Mouse (Mus musculus) MEL (cell line): ENCODE data around the gene Deaf1. TPM values are rescaled to one million over a fixed set of nuclear protein-coding genes. Genes with fewer than 3 reads are reported as not detected.

Experiments
- DNase-seq: peaks from one replicate; pipeline ENCODE4 v3.0.0; 2011; ENCODE audit warnings: low read depth, low spot score
- H3K27ac ChIP-seq: 2 replicates; pipeline ENCODE4 v1.5.1; 2012; ENCODE audit warnings: low read depth, mild to moderate bottlenecking, control low read depth, low read length, moderate library complexity; ENCODE audit not compliant: control insufficient read depth
- H3K27me3 ChIP-seq, 2 experiments: fragments of 150-350 bp in 1 of 2; sonication (generic) in 1 of 2; 2 replicates each; pipeline ENCODE4 v1.6.1; 2012; ENCODE audit warnings: low read length in 2 of 2, mild to moderate bottlenecking in 2 of 2, improper control_type of control experiment in 1 of 2, moderate library complexity in 1 of 2; ENCODE audit not compliant: insufficient read depth in 2 of 2, control insufficient read depth in 1 of 2
- H3K36me3 ChIP-seq, 2 experiments: 2 replicates each; pipeline ENCODE4 v1.6.1; 2012 to 2014; ENCODE audit warnings: low read length in 2 of 2, improper control_type of control experiment in 1 of 2, inconsistent platforms in 1 of 2, mild to moderate bottlenecking in 1 of 2; ENCODE audit not compliant: insufficient read depth in 2 of 2, control insufficient read depth in 1 of 2
- H3K4me1 ChIP-seq, 2 experiments: fragments of 150-350 bp in 1 of 2; sonication (generic) in 1 of 2; 2 replicates each; pipeline ENCODE4 v1.6.1; 2012; ENCODE audit warnings: low read length in 2 of 2, improper control_type of control experiment in 1 of 2, mild to moderate bottlenecking in 1 of 2; ENCODE audit not compliant: insufficient read depth in 2 of 2, control insufficient read depth in 1 of 2
- H3K4me3 ChIP-seq, 2 experiments: fragments of 150-350 bp in 1 of 2; sonication (generic) in 1 of 2; 2 replicates each; pipeline ENCODE4 v1.5.1; 2012; ENCODE audit warnings: low read depth in 2 of 2, low read length in 2 of 2, mild to moderate bottlenecking in 2 of 2, moderate library complexity in 2 of 2, control low read depth in 1 of 2, improper control_type of control experiment in 1 of 2; ENCODE audit not compliant: control insufficient read depth in 1 of 2, insufficient read depth in 1 of 2
- H3K79me2 ChIP-seq: 2 replicates; pipeline ENCODE4 v1.6.1; 2012; ENCODE audit warnings: mild to moderate bottlenecking, low read length, moderate library complexity; ENCODE audit not compliant: control insufficient read depth, poor library complexity, insufficient read depth
- H3K9ac ChIP-seq: 2 replicates; pipeline ENCODE4 v1.6.1; 2012; ENCODE audit warnings: low read depth, mild to moderate bottlenecking, control low read depth, low read length, moderate library complexity; ENCODE audit not compliant: control insufficient read depth, poor library complexity, severe bottlenecking
- H3K9me3 ChIP-seq: fragments of 150-350 bp; sonication (generic); replicated peaks from 2 replicates; pipeline ENCODE4 v1.6.1; 2012; ENCODE audit warnings: mild to moderate bottlenecking, low read length, improper control_type of control experiment, moderate library complexity; ENCODE audit not compliant: insufficient read depth
- BHLHE40 ChIP-seq: IDR thresholded peaks from 2 replicates; pipeline ENCODE4 v1.6.1; 2012; ENCODE audit warnings: low read depth, mild to moderate bottlenecking, inconsistent platforms, low read length, improper control_type of control experiment, borderline replicate concordance
- CHD1 ChIP-seq: IDR thresholded peaks from 2 replicates; pipeline ENCODE4 v1.6.1; 2012; ENCODE audit warnings: low read depth, mild to moderate bottlenecking, inconsistent platforms, low read length, improper control_type of control experiment
- ELF1 ChIP-seq: IDR thresholded peaks from 2 replicates; pipeline ENCODE4 v1.6.1; 2014; ENCODE audit warnings: low read depth, mild to moderate bottlenecking, inconsistent platforms, low read length, improper control_type of control experiment, moderate library complexity
- ETS1 ChIP-seq: IDR thresholded peaks from 2 replicates; pipeline ENCODE4 v1.6.1; 2012; ENCODE audit warnings: low read depth, mild to moderate bottlenecking, inconsistent platforms, low read length, improper control_type of control experiment, moderate library complexity
- GABPA ChIP-seq: IDR thresholded peaks from 2 replicates; pipeline ENCODE4 v1.6.1; 2012; ENCODE audit warnings: low read depth, mild to moderate bottlenecking, inconsistent platforms, low read length, improper control_type of control experiment, moderate library complexity
- GATA1 ChIP-seq: IDR thresholded peaks from 2 replicates; pipeline ENCODE4 v1.6.1; 2011; ENCODE audit warnings: low read depth, low read length, improper control_type of control experiment
- JUND ChIP-seq: IDR thresholded peaks from 2 replicates; pipeline ENCODE4 v1.6.1; 2011; ENCODE audit warnings: low read depth, mild to moderate bottlenecking, improper control_type of control experiment, low read length
- MAFK ChIP-seq: IDR thresholded peaks from 2 replicates; pipeline ENCODE4 v1.6.1; 2011; ENCODE audit warnings: low read depth, mild to moderate bottlenecking, low read length, improper control_type of control experiment, borderline replicate concordance
- MAX ChIP-seq: IDR thresholded peaks from 2 replicates; pipeline ENCODE4 v1.6.1; 2011; ENCODE audit warnings: low read length, improper control_type of control experiment
- MEF2A ChIP-seq: IDR thresholded peaks from 2 replicates; pipeline ENCODE4 v1.6.1; 2014; ENCODE audit warnings: low read depth, mild to moderate bottlenecking, inconsistent platforms, low read length, improper control_type of control experiment; ENCODE audit not compliant: poor library complexity, insufficient replicate concordance, severe bottlenecking; ENCODE audit errors: extremely low read depth
- MXI1 ChIP-seq: IDR thresholded peaks from 2 replicates; pipeline ENCODE4 v1.6.1; 2011; ENCODE audit warnings: mild to moderate bottlenecking, low read depth, low read length, improper control_type of control experiment
- MYB ChIP-seq: IDR thresholded peaks from 2 replicates; pipeline ENCODE4 v1.6.1; 2011; ENCODE audit warnings: mild to moderate bottlenecking, low read depth, low read length, improper control_type of control experiment
- MYC ChIP-seq: IDR thresholded peaks from 2 replicates; pipeline ENCODE4 v1.6.1; 2011; ENCODE audit warnings: low read depth, mild to moderate bottlenecking, low read length, improper control_type of control experiment, moderate library complexity
- NELFE ChIP-seq: IDR thresholded peaks from 2 replicates; pipeline ENCODE4 v1.6.1; 2011; ENCODE audit warnings: low read depth, low read length, improper control_type of control experiment
- POLR2A ChIP-seq, 2 experiments: IDR thresholded peaks; 2 replicates each; pipeline ENCODE4 v1.6.1; 2011 to 2012; ENCODE audit warnings: low read length in 2 of 2, mild to moderate bottlenecking in 2 of 2, control low read depth in 1 of 2, improper control_type of control experiment in 1 of 2, low read depth in 1 of 2, moderate library complexity in 1 of 2; ENCODE audit not compliant: control insufficient read depth in 1 of 2, insufficient read depth in 1 of 2, poor library complexity in 1 of 2
- POLR2AphosphoS5 ChIP-seq: IDR thresholded peaks from 2 replicates; pipeline ENCODE4 v1.6.1; 2012; ENCODE audit warnings: low read depth, borderline replicate concordance, mild to moderate bottlenecking, inconsistent platforms, low read length, moderate library complexity, mixed read lengths
- SMC3 ChIP-seq: IDR thresholded peaks from 2 replicates; pipeline ENCODE4 v1.6.1; 2011; ENCODE audit warnings: low read depth, low read length, improper control_type of control experiment
- TBP ChIP-seq: IDR thresholded peaks from 2 replicates; pipeline ENCODE4 v1.8.0; 2011; ENCODE audit warnings: low read depth, low read length, improper control_type of control experiment
- TCF12 ChIP-seq: IDR thresholded peaks from 2 replicates; pipeline ENCODE4 v1.6.1; 2014; ENCODE audit warnings: low read depth, mild to moderate bottlenecking, inconsistent platforms, low read length, improper control_type of control experiment, moderate library complexity
- UBTF ChIP-seq: IDR thresholded peaks from 2 replicates; pipeline ENCODE4 v1.6.1; 2012; ENCODE audit warnings: low read depth, mild to moderate bottlenecking, inconsistent platforms, low read length, improper control_type of control experiment, moderate library complexity, borderline replicate concordance; ENCODE audit not compliant: insufficient read depth
- ZC3H11A ChIP-seq: IDR thresholded peaks from 2 replicates; pipeline ENCODE4 v1.6.1; 2012; ENCODE audit warnings: low read depth, mild to moderate bottlenecking, inconsistent platforms, low read length, improper control_type of control experiment
- ZKSCAN1 ChIP-seq: IDR thresholded peaks from 2 replicates; pipeline ENCODE4 v1.6.1; 2012; ENCODE audit warnings: low read depth, mild to moderate bottlenecking, inconsistent platforms, low read length, improper control_type of control experiment, moderate library complexity
- ZNF384 ChIP-seq: IDR thresholded peaks from 2 replicates; pipeline ENCODE4 v1.6.1; 2012; ENCODE audit warnings: low read depth, mild to moderate bottlenecking, inconsistent platforms, low read length, improper control_type of control experiment
- polyA plus RNA-seq, 2 experiments: library from polyadenylated mRNA; stranded (reverse) in 1 of 2; unstranded in 1 of 2; fragments of >175 nt in 1 of 2; fragments of >200 nt in 1 of 2; gene quantifications; 2 replicates each; pipeline versions ENCODE4 v1.2.1 to v1.2.4; 2012; ENCODE audit warnings: low replicate concordance in 2 of 2, low read depth in 1 of 2; ENCODE audit not compliant: insufficient read length in 2 of 2, insufficient read depth in 1 of 2, missing spikeins in 1 of 2
- total RNA-seq: library from RNA; depleted of rRNA; stranded (reverse); fragments of 300-350 nt; gene quantifications from 2 replicates; pipeline ENCODE4 v1.2.3, GENCODE M21; 2012

Deaf1 gene
- total and polyA plus RNA-seq, 3 experiments, result 13.2 to 91.1 TPM; not detected in 1

- H3K27me3 ChIP-seq, result no peaks in the 10 kb centered on the region
- no peak overlapping the region for H3K27ac ChIP-seq
Measured at GRCm38 (mm10) chr7:141292583-141293388, 34.7 kb downstream of the Deaf1 start.

DNA sequence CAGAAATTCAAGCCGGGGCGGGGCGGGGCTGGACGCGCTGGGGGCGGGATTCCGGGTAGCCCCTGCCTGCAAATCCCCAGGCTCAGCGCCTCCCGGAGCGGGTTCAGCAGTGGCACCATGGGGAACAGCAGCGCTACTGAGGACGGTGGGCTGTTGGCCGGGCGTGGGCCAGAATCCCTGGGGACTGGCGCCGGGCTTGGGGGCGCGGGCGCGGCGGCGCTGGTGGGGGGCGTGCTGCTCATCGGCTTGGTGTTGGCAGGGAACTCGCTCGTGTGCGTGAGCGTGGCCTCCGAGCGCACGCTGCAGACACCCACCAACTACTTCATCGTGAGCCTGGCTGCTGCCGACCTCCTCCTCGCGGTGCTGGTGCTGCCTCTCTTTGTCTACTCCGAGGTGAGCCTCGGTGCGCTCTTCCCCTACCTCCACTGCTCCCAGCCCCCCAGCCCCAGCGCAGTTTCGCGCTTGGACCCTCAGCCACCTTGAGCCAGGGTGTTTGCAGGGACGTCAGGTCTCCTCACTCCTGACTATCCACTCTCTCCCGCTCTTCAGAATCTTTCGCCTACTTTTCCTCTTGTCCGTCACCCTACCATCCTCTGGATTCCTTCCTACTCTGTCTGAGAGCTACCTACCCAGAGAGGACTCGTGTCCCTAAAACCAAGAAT, 35.4 kb downstream of the Deaf1 start, which contains the start of gene Drd4:
Gene Drd4, plus strand, starts transcription at position 86 of the 662 bp plus-strand sequence.
- Histone ChIP-seq H3K9me3 (no peaks in the 10 kb centered on the region), H3K4me3 (no peak within 1 kb of the TSS), H3K79me2 (no peaks in the 10 kb centered on the region), H3K27ac (no peak within 1 kb of the TSS), H3K27me3 (no peaks in the 10 kb centered on the region), H3K4me1 (no peaks in the 10 kb centered on the region), H3K9ac (no peak within 1 kb of the TSS), H3K36me3 (no peaks in the 10 kb centered on the region)
- no peak for DNase-seq
- TF ChIP-seq TCF12 (no peak), MEF2A (no peak), SMC3 (no peak), NELFE (no peak), MXI1 (no peak), CHD1 (no peak), TBP (no peak), MYB (no peak), UBTF (no peak), GABPA (no peak)
- TF ChIP-seq, all 39 proteins: peak for 0

More at GRCm38 (mm10) chr7:141292583-141293388, 34.7 kb downstream of the Deaf1 start:
- TF ChIP-seq JUND, result no peak
- no peak for TF ChIP-seq MAFK
- TF ChIP-seq ETS1, result no peak
- no peak for TF ChIP-seq POLR2AphosphoS5
- no peak for TF ChIP-seq ELF1
- no peak for TF ChIP-seq POLR2A (IDR thresholded peaks at IDR 0.05; ENCODE audit: control insufficient read depth in 1 of 2, insufficient read depth in 1 of 2, low read depth in 1 of 2, low read length in 2 of 2, poor library complexity in 1 of 2)
- no peak for TF ChIP-seq ZKSCAN1
- no peak for TF ChIP-seq ZNF384
- no peak for TF ChIP-seq BHLHE40
- no peak for TF ChIP-seq MAX
- no peak for TF ChIP-seq ZC3H11A
- no peak for TF ChIP-seq MYB
- TF ChIP-seq MEF2A, result no peak
- no peak for TF ChIP-seq CHD1
- no peak for TF ChIP-seq MYC
- TF ChIP-seq GATA1, result no peak
- no peak overlapping the region for H3K4me3 ChIP-seq
- no peaks in the 10 kb centered on the region for H3K9me3 ChIP-seq
- no peaks in the 10 kb centered on the region for H3K79me2 ChIP-seq
- H3K9ac ChIP-seq, result no peak overlapping the region
- H3K36me3 ChIP-seq, result no peaks in the 10 kb centered on the region
- H3K4me1 ChIP-seq, result no peaks in the 10 kb centered on the region
- no peak for DNase-seq
